Mouse (Mus musculus): ENCODE measurements around the gene Ddb2. TPM values are rescaled to one million over a fixed set of nuclear protein-coding genes. Genes with fewer than 3 reads are reported as not detected.

Ddb2 gene
- polyA plus RNA-seq, 1 experiment = not detected

DNA sequence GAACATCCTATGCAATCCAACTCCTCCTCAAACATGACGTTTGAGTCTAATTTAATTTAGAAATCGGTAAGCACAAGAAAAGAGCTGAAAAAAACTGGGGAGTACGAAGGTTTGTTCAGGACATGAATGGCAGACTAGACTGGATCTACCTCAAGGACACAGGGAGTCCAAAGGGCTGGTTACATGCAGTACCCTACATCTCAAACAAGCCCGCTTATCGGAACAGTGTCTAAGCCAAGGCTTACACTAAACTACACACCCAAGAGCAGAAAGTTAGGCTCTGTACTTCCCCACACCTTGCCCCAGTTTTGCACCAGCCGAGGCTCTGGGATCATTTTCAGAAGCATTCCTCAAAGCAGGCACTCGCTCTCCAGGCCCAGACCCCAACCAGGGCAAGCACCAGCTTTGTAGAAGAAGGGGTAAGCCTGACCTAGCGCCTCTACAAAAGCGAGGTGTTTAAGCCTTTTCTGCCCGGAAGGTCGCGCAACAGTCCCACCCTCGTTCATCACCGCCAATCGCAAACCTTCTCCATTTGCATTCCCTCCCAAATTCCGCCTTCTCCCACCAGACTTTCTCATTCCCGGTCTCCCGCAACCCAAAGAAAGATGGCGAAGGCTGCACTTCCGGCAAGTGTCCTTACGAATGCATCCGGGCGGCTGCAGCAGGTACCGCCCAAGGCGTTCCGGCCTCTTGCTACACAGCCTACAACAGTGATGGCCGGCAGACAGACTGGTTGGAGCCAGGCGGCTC, 34.4 kb downstream of the Ddb2 start, which contains the start of the genes Nr1h3 and Acp2:
Gene Nr1h3, minus strand, starts transcription at position 613 of the 750 bp plus-strand sequence.
Gene Acp2, plus strand, starts transcription at position 664 of the 750 bp plus-strand sequence.
- Histone ChIP-seq H3K27ac (ENCODE audit: insufficient read depth, low read depth, low read length) (peak within 1 kb of the TSS; percentile 92), H3K4me1 (ENCODE audit: control insufficient read depth, insufficient read depth, low read length) (peaks cover 3% of the 10 kb centered on the region; the same call in 1 of the 2 replicates), H3K4me3 (ENCODE audit: insufficient read depth, low read depth, low read length) (peak within 1 kb of the TSS; percentile 95)
- TF ChIP-seq POLR2A (IDR thresholded peaks at IDR 0.05; ENCODE audit: insufficient read depth, low read depth, low read length) (peak; percentile 61), CTCF (IDR thresholded peaks at IDR 0.05; ENCODE audit: insufficient read depth, low read depth, low read length) (0 out of 2 replicates have a peak, but pooled peaks have one; percentile 15)
- 1% methylated on average over 28 of the region's 28 CpGs for WGBS

- TF ChIP-seq POLR2A (IDR thresholded peaks at IDR 0.05; ENCODE audit: insufficient read depth, low read depth, low read length) (no peak), CTCF (IDR thresholded peaks at IDR 0.05; ENCODE audit: insufficient read depth, low read depth, low read length) (no peak)
- peaks cover 9% of the 10 kb centered on the region for H3K4me1 ChIP-seq (ENCODE audit: control insufficient read depth, insufficient read depth, low read length)
- WGBS = 82% methylated on average over 3 of the region's 3 CpGs
- H3K27ac ChIP-seq (ENCODE audit: insufficient read depth, low read depth, low read length) = no peak overlapping the region
- H3K4me3 ChIP-seq (ENCODE audit: insufficient read depth, low read depth, low read length) = no peak overlapping the region
Measured at GRCm38 (mm10) chr2:91198888-91199287, 37.9 kb downstream of the Ddb2 start.

DNA sequence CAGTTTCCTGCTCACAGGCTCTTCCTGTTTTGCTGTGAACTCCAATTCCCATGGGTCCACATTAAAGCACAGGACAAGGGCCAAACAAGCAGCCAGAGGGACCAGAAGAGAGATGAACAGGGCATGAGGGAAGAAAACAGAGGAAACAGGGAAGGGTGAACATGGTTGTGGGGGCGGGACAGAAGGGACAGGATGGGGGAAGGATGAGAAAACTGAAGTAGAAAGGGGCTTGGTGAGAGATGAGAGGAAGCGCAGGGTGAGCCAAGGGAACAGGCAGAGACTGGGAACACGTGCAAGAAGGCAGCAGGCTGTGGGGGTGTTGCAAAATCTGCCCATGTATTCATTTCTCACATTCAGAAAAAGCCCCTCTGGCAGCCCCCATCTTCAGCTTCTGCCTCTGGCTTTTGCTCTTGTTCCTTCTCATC, 40.2 kb downstream of the Ddb2 start:
- 63% methylated on average over 3 of the region's 3 CpGs for WGBS
- no peak for TF ChIP-seq CTCF (IDR thresholded peaks at IDR 0.05; ENCODE audit: insufficient read depth, low read depth, low read length)
- no peak for TF ChIP-seq POLR2A (IDR thresholded peaks at IDR 0.05; ENCODE audit: insufficient read depth, low read depth, low read length)
- H3K27ac ChIP-seq (ENCODE audit: insufficient read depth, low read depth, low read length) = no peak overlapping the region
- H3K4me3 ChIP-seq (ENCODE audit: insufficient read depth, low read depth, low read length) = no peak overlapping the region
- peaks cover 8% of the 10 kb centered on the region for H3K4me1 ChIP-seq (ENCODE audit: control insufficient read depth, insufficient read depth, low read length)

- Histone ChIP-seq H3K4me3 (ENCODE audit: insufficient read depth, low read depth, low read length) (peak overlapping the region; percentile 38), H3K27ac (ENCODE audit: insufficient read depth, low read depth, low read length) (no peak overlapping the region; the same call in 1 of the 2 replicates), H3K4me1 (ENCODE audit: control insufficient read depth, insufficient read depth, low read length) (peaks cover 8% of the 10 kb centered on the region)
- WGBS = 3% methylated on average over 27 of the region's 27 CpGs
- no peak for TF ChIP-seq POLR2A (IDR thresholded peaks at IDR 0.05; ENCODE audit: insufficient read depth, low read depth, low read length)
- peak; percentile 68 for TF ChIP-seq CTCF (IDR thresholded peaks at IDR 0.05; ENCODE audit: insufficient read depth, low read depth, low read length)
Measured at GRCm38 (mm10) chr2:91194624-91195332, 42.0 kb downstream of the Ddb2 start.

GRCm38 (mm10) chr2:91190501-91190900, 46.3 kb downstream of the Ddb2 start:
- Histone ChIP-seq H3K4me3 (ENCODE audit: insufficient read depth, low read depth, low read length) (no peak overlapping the region), H3K4me1 (ENCODE audit: control insufficient read depth, insufficient read depth, low read length) (peaks cover 11% of the 10 kb centered on the region), H3K27ac (ENCODE audit: insufficient read depth, low read depth, low read length) (no peak overlapping the region)
- 93% methylated on average over 16 of the region's 16 CpGs for WGBS
- TF ChIP-seq CTCF (IDR thresholded peaks at IDR 0.05; ENCODE audit: insufficient read depth, low read depth, low read length) = no peak
- no peak for TF ChIP-seq POLR2A (IDR thresholded peaks at IDR 0.05; ENCODE audit: insufficient read depth, low read depth, low read length)

GRCm38 (mm10) chr2:91187431-91187830, 49.4 kb downstream of the Ddb2 start:
- Histone ChIP-seq H3K4me3 (ENCODE audit: insufficient read depth, low read depth, low read length) (no peak overlapping the region), H3K27ac (ENCODE audit: insufficient read depth, low read depth, low read length) (no peak overlapping the region), H3K4me1 (ENCODE audit: control insufficient read depth, insufficient read depth, low read length) (peaks cover 8% of the 10 kb centered on the region)
- TF ChIP-seq POLR2A (IDR thresholded peaks at IDR 0.05; ENCODE audit: insufficient read depth, low read depth, low read length) = no peak
- TF ChIP-seq CTCF (IDR thresholded peaks at IDR 0.05; ENCODE audit: insufficient read depth, low read depth, low read length) = no peak
- WGBS = 35% methylated on average over 4 of the region's 4 CpGs

DNA sequence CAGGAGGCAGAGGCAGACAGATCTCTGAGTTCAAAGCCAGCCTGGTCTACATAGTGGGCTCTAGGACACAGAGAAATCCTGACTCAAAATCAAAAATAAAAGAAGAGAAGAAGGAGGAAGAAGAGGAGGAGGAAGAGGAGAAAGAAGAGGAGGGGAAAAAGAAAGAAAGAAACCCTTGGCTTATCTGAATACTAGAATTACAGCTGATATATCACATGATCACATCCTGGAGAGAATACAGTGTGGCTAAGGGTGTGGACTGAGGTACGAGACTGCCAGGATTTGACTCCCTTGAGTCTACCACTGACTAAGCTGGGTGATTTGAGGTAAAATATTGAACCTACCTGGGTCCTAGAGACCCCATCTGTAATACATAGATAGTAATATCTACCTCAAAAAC, 50.6 kb downstream of the Ddb2 start:
- 74% methylated on average over 1 of the region's 1 CpGs for WGBS
- TF ChIP-seq CTCF (IDR thresholded peaks at IDR 0.05; ENCODE audit: insufficient read depth, low read depth, low read length) (no peak), POLR2A (IDR thresholded peaks at IDR 0.05; ENCODE audit: insufficient read depth, low read depth, low read length) (no peak)
- Histone ChIP-seq H3K4me3 (ENCODE audit: insufficient read depth, low read depth, low read length) (no peak overlapping the region), H3K4me1 (ENCODE audit: control insufficient read depth, insufficient read depth, low read length) (peaks cover 8% of the 10 kb centered on the region), H3K27ac (ENCODE audit: insufficient read depth, low read depth, low read length) (no peak overlapping the region)

DNA sequence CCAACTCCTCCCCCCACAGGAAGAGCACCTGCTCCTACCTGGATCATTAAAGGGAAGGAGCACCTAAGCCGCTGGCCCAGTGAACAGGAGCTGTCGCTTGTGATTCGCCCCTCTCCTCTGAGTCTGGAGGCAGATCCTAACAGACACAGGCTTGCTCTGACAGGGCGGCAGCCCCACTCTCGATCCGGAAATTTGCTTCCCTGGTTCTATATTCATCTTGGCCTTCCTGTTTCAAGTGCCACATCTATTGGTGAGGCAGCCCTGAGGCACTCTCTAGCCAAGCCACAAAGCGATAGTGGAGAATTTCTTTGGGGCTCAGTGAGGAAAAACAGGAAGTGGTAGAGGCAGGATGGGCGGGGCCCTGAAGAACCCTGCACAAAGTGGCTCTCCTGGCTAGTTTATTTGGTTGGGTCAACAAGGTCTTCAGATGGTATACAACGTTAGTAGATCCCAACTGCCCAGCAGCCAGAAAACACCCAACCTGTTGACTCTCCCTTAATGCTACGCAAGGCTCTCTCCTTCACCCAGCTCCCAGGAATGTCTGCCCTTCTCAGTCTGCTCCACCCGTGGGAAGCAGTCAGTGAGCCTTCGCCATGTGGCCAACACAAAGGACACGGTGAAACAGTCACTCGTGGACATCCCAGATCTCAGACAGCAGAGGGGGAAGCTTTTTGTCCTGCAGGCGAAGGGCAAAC, 52.9 kb downstream of the Ddb2 start, which contains the start of gene Madd:
Gene Madd, minus strand, starts transcription at position 127 of the 695 bp plus-strand sequence.
- 63% methylated on average over 15 of the region's 15 CpGs for WGBS
- Histone ChIP-seq H3K27ac (ENCODE audit: insufficient read depth, low read depth, low read length) (peak within 1 kb of the TSS; percentile 78), H3K4me1 (ENCODE audit: control insufficient read depth, insufficient read depth, low read length) (peaks cover 8% of the 10 kb centered on the region), H3K4me3 (ENCODE audit: insufficient read depth, low read depth, low read length) (peak within 1 kb of the TSS; percentile 80)
- TF ChIP-seq CTCF (IDR thresholded peaks at IDR 0.05; ENCODE audit: insufficient read depth, low read depth, low read length) = no peak
- TF ChIP-seq POLR2A (IDR thresholded peaks at IDR 0.05; ENCODE audit: insufficient read depth, low read depth, low read length) = no peak

Data from olfactory bulb, adult 2 months (tissue).